Mouse (Mus musculus): ENCODE measurements at regions not wholly inside any gene's neighbourhood (a gene's known extent, or its start where the extent isn't known, plus 50 kb on each side); places are given as distances from the start of the nearest gene placed in this dataset.

DNA sequence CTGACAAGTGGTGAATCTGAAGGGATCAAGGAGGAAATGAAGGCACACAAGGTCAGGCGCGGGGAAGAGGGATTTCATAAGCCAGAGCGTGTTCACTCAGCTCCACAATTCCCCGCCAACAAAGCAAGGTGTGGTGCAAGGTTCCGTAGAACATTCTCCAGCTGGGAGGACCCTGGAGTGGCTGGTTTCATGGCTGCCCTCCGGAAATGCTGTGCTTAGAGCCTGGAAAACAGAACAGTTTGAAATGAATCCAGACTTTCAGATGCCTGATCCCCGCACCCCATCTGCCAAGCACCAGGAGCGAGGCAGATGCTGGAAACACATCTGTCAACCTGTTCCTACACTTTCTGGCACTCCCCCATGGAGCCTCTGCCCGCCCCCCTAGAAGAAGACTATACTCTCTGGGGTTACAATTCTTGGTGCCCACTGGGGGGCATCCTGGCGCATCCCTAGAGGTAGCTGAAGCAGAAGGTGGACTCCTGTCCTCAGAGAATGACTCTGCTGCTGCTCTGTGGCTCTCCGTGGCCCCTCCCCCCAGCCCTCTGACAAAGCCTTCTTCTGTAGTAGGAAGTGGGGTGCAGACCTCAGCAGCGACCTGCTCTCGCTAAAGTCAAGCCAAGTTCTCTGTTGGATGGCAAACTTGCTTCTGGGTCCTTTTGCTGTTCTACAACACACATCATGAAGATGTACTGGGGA is 54.5 kb upstream of the Mafb start:
- Histone ChIP-seq H3K4me3 (no peak overlapping the region), H3K9ac (no peak overlapping the region), H3K27me3 (no peaks in the 10 kb centered on the region), H3K4me1 (replicated peaks) (peaks cover 8% of the 10 kb centered on the region; the same call in 1 of the 2 replicates), H3K9me3 (no peaks in the 10 kb centered on the region), H3K36me3 (no peaks in the 10 kb centered on the region), H3K27ac (replicated peaks) (no peak overlapping the region), H3K4me2 (peak overlapping the region; percentile 1; the same call in 1 of the 2 replicates)
- 22% methylated on average over 13 of the region's 13 CpGs for WGBS
- ATAC-seq (ENCODE audit: low FRiP score, low read depth) = peak; percentile 23; the same call in 1 of the 2 replicates

- H3K27ac ChIP-seq (replicated peaks) = no peak overlapping the region
- H3K4me1 ChIP-seq (replicated peaks) = peaks cover 11% of the 10 kb centered on the region; the same call in 1 of the 2 replicates
- no peak overlapping the region for H3K9ac ChIP-seq
- H3K4me3 ChIP-seq = no peak overlapping the region
- 90% methylated on average over 7 of the region's 7 CpGs for WGBS
- H3K36me3 ChIP-seq = no peaks in the 10 kb centered on the region
- ATAC-seq (ENCODE audit: low FRiP score, low read depth) = no peak
- no peaks in the 10 kb centered on the region for H3K27me3 ChIP-seq
- H3K4me2 ChIP-seq = no peak overlapping the region
- H3K9me3 ChIP-seq = no peaks in the 10 kb centered on the region
Measured at GRCm38 (mm10) chr2:160424491-160424890, 57.6 kb upstream of the Mafb start.

GRCm38 (mm10) chr2:160427431-160427830 is 60.6 kb upstream of the Mafb start:
- no peak overlapping the region for H3K27ac ChIP-seq (replicated peaks)
- WGBS = 76% methylated on average over 10 of the region's 10 CpGs
- H3K27me3 ChIP-seq = no peaks in the 10 kb centered on the region
- no peak overlapping the region for H3K4me2 ChIP-seq
- no peaks in the 10 kb centered on the region for H3K9me3 ChIP-seq
- no peak overlapping the region for H3K9ac ChIP-seq
- H3K4me3 ChIP-seq = no peak overlapping the region
- ATAC-seq (ENCODE audit: low FRiP score, low read depth) = no peak
- H3K4me1 ChIP-seq (replicated peaks) = 0 out of 2 replicates have a peak, but pooled peaks cover 3% of the 10 kb centered on the region
- no peaks in the 10 kb centered on the region for H3K36me3 ChIP-seq

GRCm38 (mm10) chr2:160433252-160433651 is 66.4 kb upstream of the Mafb start:
- H3K4me2 ChIP-seq = no peak overlapping the region
- H3K4me1 ChIP-seq (replicated peaks) = peaks cover 4% of the 10 kb centered on the region
- H3K4me3 ChIP-seq = no peak overlapping the region
- no peaks in the 10 kb centered on the region for H3K9me3 ChIP-seq
- WGBS = 46% methylated on average over 10 of the region's 10 CpGs
- H3K36me3 ChIP-seq = no peaks in the 10 kb centered on the region
- H3K27ac ChIP-seq (replicated peaks) = peak overlapping the region; percentile 42; the same call in 1 of the 2 replicates
- ATAC-seq (ENCODE audit: low FRiP score, low read depth) = peak; percentile 54; the same call in 1 of the 2 replicates
- no peaks in the 10 kb centered on the region for H3K27me3 ChIP-seq
- no peak overlapping the region for H3K9ac ChIP-seq

- WGBS = 87% methylated on average over 5 of the region's 5 CpGs
- no peaks in the 10 kb centered on the region for H3K36me3 ChIP-seq
- H3K4me3 ChIP-seq = no peak overlapping the region
- ATAC-seq (ENCODE audit: low FRiP score, low read depth) = no peak
- no peak overlapping the region for H3K27ac ChIP-seq (replicated peaks)
- no peak overlapping the region for H3K9ac ChIP-seq
- no peaks in the 10 kb centered on the region for H3K9me3 ChIP-seq
- peaks cover 7% of the 10 kb centered on the region for H3K4me1 ChIP-seq (replicated peaks)
- no peak overlapping the region for H3K4me2 ChIP-seq
- H3K27me3 ChIP-seq = no peaks in the 10 kb centered on the region
Measured at GRCm38 (mm10) chr2:160434701-160435100, 67.8 kb upstream of the Mafb start.

- H3K36me3 ChIP-seq = no peaks in the 10 kb centered on the region
- H3K9ac ChIP-seq = no peak overlapping the region
- H3K9me3 ChIP-seq = no peaks in the 10 kb centered on the region
- H3K4me3 ChIP-seq = no peak overlapping the region
- no peak for ATAC-seq (ENCODE audit: low FRiP score, low read depth)
- no peak overlapping the region for H3K4me2 ChIP-seq
- H3K4me1 ChIP-seq (replicated peaks) = peaks cover 13% of the 10 kb centered on the region
- WGBS = 80% methylated on average over 3 of the region's 3 CpGs
- no peak overlapping the region for H3K27ac ChIP-seq (replicated peaks)
- no peaks in the 10 kb centered on the region for H3K27me3 ChIP-seq
Measured at GRCm38 (mm10) chr2:160435622-160436021, 68.8 kb upstream of the Mafb start.

- 92% methylated on average over 2 of the region's 2 CpGs for WGBS
- no peak overlapping the region for H3K27ac ChIP-seq (replicated peaks)
- no peaks in the 10 kb centered on the region for H3K9me3 ChIP-seq
- no peak overlapping the region for H3K9ac ChIP-seq
- no peak for ATAC-seq (ENCODE audit: low FRiP score, low read depth)
- H3K36me3 ChIP-seq = no peaks in the 10 kb centered on the region
- peaks cover 16% of the 10 kb centered on the region for H3K4me1 ChIP-seq (replicated peaks)
- no peak overlapping the region for H3K4me2 ChIP-seq
- H3K4me3 ChIP-seq = no peak overlapping the region
- 0 out of 2 replicates have a peak, but pooled peaks cover 3% of the 10 kb centered on the region for H3K27me3 ChIP-seq
Measured at GRCm38 (mm10) chr2:160439028-160439427, 72.2 kb upstream of the Mafb start.

DNA sequence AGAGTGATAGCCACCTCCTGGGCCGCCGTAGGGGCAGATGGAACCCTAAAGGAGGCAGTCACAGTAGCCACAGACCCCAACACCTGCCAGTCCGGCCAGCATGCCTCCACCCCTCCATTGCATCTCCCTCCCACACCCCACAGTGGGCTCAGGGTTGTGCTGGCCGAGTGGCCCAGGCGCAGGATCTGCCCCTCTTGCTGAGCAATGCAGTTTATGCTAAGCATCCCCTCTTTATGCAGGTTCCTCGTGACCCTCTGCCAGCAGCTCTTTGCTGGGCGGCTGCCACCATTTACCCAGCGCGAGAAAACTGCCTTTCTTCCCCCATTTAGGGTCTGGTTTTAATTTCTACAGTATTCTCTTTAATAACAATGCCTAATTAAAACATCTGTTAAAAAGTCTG is 73.4 kb upstream of the Mafb start:
- Histone ChIP-seq H3K4me3 (no peak overlapping the region), H3K4me1 (replicated peaks) (peaks cover 16% of the 10 kb centered on the region), H3K9ac (no peak overlapping the region), H3K27me3 (0 out of 2 replicates have a peak, but pooled peaks cover 3% of the 10 kb centered on the region), H3K36me3 (no peaks in the 10 kb centered on the region), H3K4me2 (no peak overlapping the region), H3K9me3 (no peaks in the 10 kb centered on the region), H3K27ac (replicated peaks) (no peak overlapping the region)
- ATAC-seq (ENCODE audit: low FRiP score, low read depth) = no peak
- WGBS = 60% methylated on average over 9 of the region's 9 CpGs

DNA sequence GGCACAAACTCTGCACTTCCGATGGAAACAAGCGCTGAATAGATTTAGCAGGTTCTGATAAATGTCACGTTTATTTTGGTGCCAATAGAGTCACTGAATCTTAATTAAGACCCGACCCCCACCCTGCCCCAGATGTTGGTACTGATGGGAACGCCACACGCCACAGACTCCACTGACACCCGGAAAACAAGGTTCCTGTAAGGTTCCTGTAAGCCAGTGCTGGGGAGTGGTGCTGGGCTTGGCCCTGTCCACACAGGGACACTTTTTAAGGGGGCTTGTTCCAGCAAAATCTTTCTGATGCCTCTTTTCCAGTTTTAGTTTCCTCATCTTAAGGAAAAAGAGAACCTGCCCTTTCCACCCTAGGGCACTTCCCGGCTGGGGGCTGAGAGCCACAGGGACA is 84.2 kb upstream of the Mafb start:
- Histone ChIP-seq H3K9me3 (no peaks in the 10 kb centered on the region), H3K27ac (replicated peaks) (no peak overlapping the region; the same call in 1 of the 2 replicates), H3K27me3 (0 out of 2 replicates have a peak, but pooled peaks cover 20% of the 10 kb centered on the region), H3K4me1 (replicated peaks) (peaks cover 26% of the 10 kb centered on the region), H3K36me3 (no peaks in the 10 kb centered on the region), H3K9ac (no peak overlapping the region), H3K4me2 (peak overlapping the region; percentile 63), H3K4me3 (peak overlapping the region; percentile 29; the same call in 1 of the 2 replicates)
- 5% methylated on average over 8 of the region's 8 CpGs for WGBS
- peak; percentile 44 for ATAC-seq (ENCODE audit: low FRiP score, low read depth)

DNA sequence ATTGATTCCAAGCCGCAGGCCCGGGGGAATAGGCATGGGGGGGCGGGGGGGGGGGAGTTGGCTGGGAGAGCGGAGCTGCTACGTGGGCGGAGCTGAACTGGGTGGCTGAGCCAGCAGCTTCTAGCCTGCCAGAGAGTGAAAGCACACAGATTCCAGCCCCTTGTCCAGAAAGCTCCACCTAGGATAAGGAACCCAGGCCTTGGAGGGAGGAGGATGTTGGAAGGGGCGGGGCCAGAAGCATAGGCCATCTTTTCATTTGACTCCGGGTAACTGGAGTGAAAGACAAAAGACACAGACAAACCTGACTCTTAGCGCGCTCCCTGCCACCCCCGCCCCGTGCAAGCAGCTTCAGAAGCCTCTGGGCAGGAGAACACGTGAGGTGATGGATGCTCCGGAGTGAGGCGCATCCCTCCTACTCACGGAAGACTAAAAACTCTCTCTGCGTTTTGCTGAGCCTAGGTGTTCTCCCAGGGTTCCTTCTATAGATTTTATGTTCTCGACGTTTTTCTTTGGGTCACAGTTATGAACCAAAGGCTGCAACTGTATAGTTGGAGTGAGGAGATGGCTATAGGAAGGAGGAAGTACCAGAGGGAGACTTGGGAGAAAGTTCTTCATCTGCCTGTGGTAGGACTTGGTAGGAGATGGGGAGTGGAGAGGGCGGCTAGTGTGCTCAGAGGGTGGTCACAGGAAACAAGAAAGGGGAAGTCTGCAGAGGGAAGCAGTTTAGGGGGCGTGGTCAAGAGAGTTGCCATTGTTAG is 84.8 kb upstream of the Mafb start:
- peak; percentile 93 for ATAC-seq (ENCODE audit: low FRiP score, low read depth)
- H3K4me2 ChIP-seq = peak overlapping the region; percentile 63
- peaks cover 26% of the 10 kb centered on the region for H3K4me1 ChIP-seq (replicated peaks)
- 0 out of 2 replicates have a peak, but pooled peaks cover 19% of the 10 kb centered on the region for H3K27me3 ChIP-seq
- H3K9ac ChIP-seq = no peak overlapping the region
- no peaks in the 10 kb centered on the region for H3K36me3 ChIP-seq
- H3K4me3 ChIP-seq = peak overlapping the region; percentile 29
- H3K27ac ChIP-seq (replicated peaks) = 0 out of 2 replicates have a peak overlapping the region, but pooled peaks have one; percentile 9
- under 1% methylated on average over 20 of the region's 21 CpGs for WGBS
- H3K9me3 ChIP-seq = no peaks in the 10 kb centered on the region

DNA sequence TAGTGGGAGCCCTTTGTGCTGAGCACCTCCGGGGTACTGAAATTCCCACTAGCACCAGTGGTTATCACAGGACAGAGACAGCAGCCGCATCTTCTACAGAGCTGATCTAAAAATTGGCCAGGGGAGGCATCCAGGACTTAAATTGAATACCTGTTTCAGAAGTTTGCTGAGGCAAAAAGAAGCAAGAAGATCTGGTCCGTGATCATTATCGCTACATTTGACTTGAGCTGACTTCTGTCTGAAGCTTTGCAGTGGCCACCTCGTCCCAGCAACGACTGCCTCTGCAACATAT is 85.3 kb upstream of the Mafb start:
- Histone ChIP-seq H3K4me2 (peak overlapping the region; percentile 63), H3K9me3 (no peaks in the 10 kb centered on the region), H3K27me3 (0 out of 2 replicates have a peak, but pooled peaks cover 14% of the 10 kb centered on the region), H3K9ac (no peak overlapping the region), H3K4me1 (replicated peaks) (peaks cover 21% of the 10 kb centered on the region), H3K4me3 (peak overlapping the region; percentile 29), H3K36me3 (no peaks in the 10 kb centered on the region), H3K27ac (replicated peaks) (no peak overlapping the region)
- WGBS = 16% methylated on average over 6 of the region's 6 CpGs
- no peak; the same call in 1 of the 2 replicates for ATAC-seq (ENCODE audit: low FRiP score, low read depth)

DNA sequence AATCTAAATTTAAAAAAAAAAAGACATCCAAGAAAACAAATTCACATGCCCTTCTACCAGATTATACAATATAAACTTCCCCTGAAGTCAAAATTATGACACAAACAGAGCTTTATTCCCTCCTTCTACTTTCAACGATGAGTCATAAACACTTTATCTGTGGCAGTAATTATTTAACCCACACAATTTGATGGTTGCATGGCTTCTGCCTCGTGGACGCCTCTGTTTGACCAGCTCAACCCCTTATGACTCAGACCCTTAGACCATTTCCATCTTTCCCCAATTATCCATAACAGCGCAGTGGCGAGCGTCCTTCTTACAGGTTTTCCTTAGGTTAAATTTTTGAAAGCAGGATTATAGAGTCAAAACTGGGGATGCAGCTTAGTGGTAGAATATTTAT is 85.9 kb upstream of the Mafb start:
- no peak overlapping the region for H3K4me3 ChIP-seq
- 90% methylated on average over 6 of the region's 6 CpGs for WGBS
- no peak overlapping the region for H3K4me2 ChIP-seq
- H3K27ac ChIP-seq (replicated peaks) = no peak overlapping the region
- peaks cover 18% of the 10 kb centered on the region for H3K4me1 ChIP-seq (replicated peaks)
- no peak for ATAC-seq (ENCODE audit: low FRiP score, low read depth)
- no peaks in the 10 kb centered on the region for H3K9me3 ChIP-seq
- H3K27me3 ChIP-seq = 0 out of 2 replicates have a peak, but pooled peaks cover 13% of the 10 kb centered on the region
- no peaks in the 10 kb centered on the region for H3K36me3 ChIP-seq
- no peak overlapping the region for H3K9ac ChIP-seq
